Mouse (Mus musculus) lung, adult 2 months (tissue): ENCODE measurements at regions not wholly inside any gene's neighbourhood (a gene's known extent, or its start where the extent isn't known, plus 50 kb on each side); places are given as distances from the start of the nearest gene placed in this dataset.

ENCODE experiments used
- DNase-seq: peaks from one replicate; pipeline ENCODE4 v3.0.0; 2022
- H3K4me1 ChIP-seq: fragments of 200-500 bp; 2 replicates; pipeline ENCODE4 v1.6.1; 2011; ENCODE audit warnings: low read length; ENCODE audit not compliant: control insufficient read depth, insufficient read depth
- H3K4me3 ChIP-seq: fragments of 200-500 bp; replicated peaks from 2 replicates; pipeline ENCODE3; 2011; ENCODE audit warnings: low read depth, mild to moderate bottlenecking, control low read depth, low read length; ENCODE audit errors: extremely low read depth
- CTCF ChIP-seq: fragments of 200-500 bp; IDR thresholded peaks from 2 replicates; pipeline ENCODE4 v1.5.1; 2011; ENCODE audit warnings: mild to moderate bottlenecking, low read length, control low read depth; ENCODE audit not compliant: insufficient read depth
- POLR2A ChIP-seq: fragments of 200-500 bp; IDR thresholded peaks from 2 replicates; pipeline ENCODE4 v1.6.1; 2011; ENCODE audit warnings: low read depth, mild to moderate bottlenecking, control low read depth, low read length, borderline replicate concordance; ENCODE audit errors: extremely low read depth
- WGBS: fragments of 180-500 bp; shearing (Covaris S2); methylation state at CpG from one replicate; pipeline ENCODE4 v1.1.7; 2018; 5-methylcytosine and 5-hydroxymethylcytosine counted together

GRCm38 (mm10) chr3:140926689-140927088 is 285.5 kb downstream of the Pdha2 start:
- TF ChIP-seq POLR2A = no peak
- no peak for TF ChIP-seq CTCF
- 84% methylated on average over 5 of the region's 5 CpGs for WGBS
- DNase-seq = no peak
- Histone ChIP-seq H3K4me3 (no peak overlapping the region), H3K4me1 (no peaks in the 10 kb centered on the region)

GRCm38 (mm10) chr3:140876201-140876895 is 335.8 kb downstream of the Pdha2 start:
- no peak for DNase-seq
- 75% methylated on average over 4 of the region's 4 CpGs for WGBS
- TF ChIP-seq POLR2A (no peak), CTCF (no peak)
- Histone ChIP-seq H3K4me3 (no peak overlapping the region), H3K4me1 (no peaks in the 10 kb centered on the region)

- no peak overlapping the region for H3K4me3 ChIP-seq
- WGBS = 58% methylated on average over 4 of the region's 4 CpGs
- H3K4me1 ChIP-seq = no peaks in the 10 kb centered on the region
- TF ChIP-seq POLR2A = no peak
- TF ChIP-seq CTCF = no peak
- DNase-seq = no peak
Measured at GRCm38 (mm10) chr3:140875500-140876200, 336.5 kb downstream of the Pdha2 start.

GRCm38 (mm10) chr3:140874070-140874895 is 337.9 kb downstream of the Pdha2 start:
- Histone ChIP-seq H3K4me1 (no peaks in the 10 kb centered on the region), H3K4me3 (no peak overlapping the region)
- WGBS = 80% methylated on average over 9 of the region's 9 CpGs
- no peak for TF ChIP-seq POLR2A
- no peak for TF ChIP-seq CTCF
- DNase-seq = no peak

GRCm38 (mm10) chr3:140872511-140872910 is 339.6 kb downstream of the Pdha2 start:
- 58% methylated on average over 1 of the region's 1 CpGs for WGBS
- TF ChIP-seq CTCF (no peak), POLR2A (no peak)
- no peaks in the 10 kb centered on the region for H3K4me1 ChIP-seq
- H3K4me3 ChIP-seq = no peak overlapping the region
- no peak for DNase-seq

- WGBS = 93% methylated on average over 2 of the region's 2 CpGs
- Histone ChIP-seq H3K4me3 (no peak overlapping the region), H3K4me1 (no peaks in the 10 kb centered on the region)
- no peak for TF ChIP-seq POLR2A
- no peak for TF ChIP-seq CTCF
- DNase-seq = no peak
Measured at GRCm38 (mm10) chr3:140871261-140871660, 340.9 kb downstream of the Pdha2 start.

GRCm38 (mm10) chr3:140840197-140840596 is 372.0 kb downstream of the Pdha2 start:
- H3K4me3 ChIP-seq = no peak overlapping the region
- H3K4me1 ChIP-seq = no peaks in the 10 kb centered on the region
- WGBS = 68% methylated on average over 2 of the region's 2 CpGs
- DNase-seq = no peak
- no peak for TF ChIP-seq POLR2A
- TF ChIP-seq CTCF = no peak

GRCm38 (mm10) chr3:140837976-140838581 is 374.1 kb downstream of the Pdha2 start:
- no peak for DNase-seq
- TF ChIP-seq CTCF (no peak), POLR2A (no peak)
- WGBS = 44% methylated on average over 2 of the region's 2 CpGs
- no peaks in the 10 kb centered on the region for H3K4me1 ChIP-seq
- peak overlapping the region; percentile 34 for H3K4me3 ChIP-seq

- no peak for DNase-seq
- no peak for TF ChIP-seq POLR2A
- no peak for TF ChIP-seq CTCF
- no peaks in the 10 kb centered on the region for H3K4me1 ChIP-seq
- H3K4me3 ChIP-seq = no peak overlapping the region
Measured at GRCm38 (mm10) chr3:140821266-140821665, 390.9 kb downstream of the Pdha2 start.
